Mouse (Mus musculus) neutrophil, adult 5-6 weeks (primary cell): Measurements from ENCODE around the gene Eid3. TPM values are rescaled to one million over a fixed set of nuclear protein-coding genes. Genes with fewer than 3 reads are reported as not detected.

Experiments used
- ATAC-seq: fragments of 151-379, 151-347 bp; 2 replicates; pipeline ENCODE4 v1.8.0; 2017; ENCODE audit warnings: mild to moderate bottlenecking, moderate TSS enrichment; ENCODE audit not compliant: insufficient number of reproducible peaks, poor library complexity, low FRiP score, severe bottlenecking; ENCODE audit errors: extremely low read depth
- total RNA-seq: library from RNA; stranded (forward); fragments of 200-1000 nt; gene quantifications from 2 replicates; pipeline ENCODE4 v1.2.3, GENCODE M21; 2017

Gene Eid3
- 9.2 and 11.4 TPM in 2 replicates for total RNA-seq

DNA sequence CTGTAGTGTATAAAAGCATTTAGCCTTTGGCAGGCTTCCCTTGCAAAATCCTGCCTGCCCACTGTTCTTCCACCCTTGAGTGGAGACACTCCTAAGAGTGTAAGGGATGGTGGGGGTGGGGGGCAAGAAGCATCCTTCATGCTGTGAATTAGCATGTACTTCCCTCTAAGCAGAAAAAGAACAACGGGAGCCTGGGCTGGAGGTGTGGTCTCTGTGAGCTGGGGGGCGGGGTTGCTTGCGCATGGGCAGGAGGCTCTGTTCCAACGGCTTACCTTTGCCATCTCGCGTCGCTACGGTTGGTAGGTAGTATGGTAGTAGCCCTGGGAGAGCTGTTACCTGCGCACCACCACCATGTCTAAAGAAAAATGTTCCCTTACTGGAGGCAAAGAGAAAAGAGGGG, at the start of gene Eid3:
TSS of gene Eid3 (plus strand) at position 271 of the 400 bp plus-strand sequence.
- peak; percentile 76 for ATAC-seq

DNA sequence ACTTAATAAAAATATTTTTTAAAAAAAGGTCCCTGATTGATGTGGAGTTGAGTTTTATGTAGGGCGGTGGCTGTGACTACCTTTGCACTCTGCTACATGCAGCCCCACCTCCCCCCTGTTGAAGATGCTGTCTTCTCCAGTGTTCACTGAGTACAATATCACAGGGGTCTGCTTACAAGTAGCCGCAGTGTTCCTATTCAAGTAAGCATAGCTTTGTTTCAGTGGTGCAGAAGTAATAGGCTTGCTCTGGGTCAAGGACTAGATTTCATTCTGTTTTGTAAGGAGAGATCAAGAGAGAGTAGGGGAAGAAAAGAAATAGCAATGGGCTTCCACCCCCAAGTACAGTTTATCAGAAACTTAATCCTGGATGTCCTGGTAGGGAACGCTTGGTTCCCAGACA, 48.9 kb upstream of the Eid3 start:
- ATAC-seq: no peak

DNA sequence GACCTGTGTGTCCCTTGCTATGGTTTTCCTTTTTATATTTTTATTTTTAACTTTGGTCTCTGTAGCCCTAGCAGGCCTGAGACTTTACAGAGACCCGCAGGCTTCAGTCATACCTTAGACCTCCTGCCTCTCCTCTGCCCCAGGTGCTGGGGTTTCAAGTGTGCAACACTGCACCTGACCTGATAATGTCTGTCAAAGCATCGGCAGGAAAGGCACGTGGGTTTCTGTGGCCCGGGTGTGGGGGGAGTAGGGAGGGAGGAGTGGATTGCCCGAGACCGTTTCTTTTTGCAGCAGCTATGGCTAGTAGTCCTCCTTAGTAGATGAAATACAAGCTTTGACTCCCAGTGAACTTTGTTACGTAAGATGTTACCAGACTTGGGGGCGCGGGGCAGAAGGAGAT, 48.5 kb upstream of the Eid3 start:
- ATAC-seq: no peak

DNA sequence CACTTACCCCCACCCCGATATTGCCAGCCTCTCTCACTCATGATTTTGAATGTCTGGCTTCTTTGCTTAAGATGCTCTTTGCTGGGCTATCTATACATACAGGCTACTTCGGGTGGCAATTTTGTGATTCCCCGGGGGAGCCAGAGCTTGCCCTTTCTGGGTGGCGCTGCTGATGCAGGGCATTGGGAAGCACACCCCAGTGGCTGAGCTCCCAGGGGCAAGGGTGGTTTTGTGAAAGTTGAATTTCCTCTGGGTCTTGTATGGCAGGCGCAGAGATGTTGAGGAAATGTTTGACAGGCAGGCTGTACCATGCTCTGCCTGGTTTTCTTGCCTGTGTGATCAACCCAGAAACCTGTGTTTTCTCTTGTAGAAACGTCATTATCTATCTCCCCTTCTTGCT, 47.8 kb upstream of the Eid3 start:
- no peak for ATAC-seq

DNA sequence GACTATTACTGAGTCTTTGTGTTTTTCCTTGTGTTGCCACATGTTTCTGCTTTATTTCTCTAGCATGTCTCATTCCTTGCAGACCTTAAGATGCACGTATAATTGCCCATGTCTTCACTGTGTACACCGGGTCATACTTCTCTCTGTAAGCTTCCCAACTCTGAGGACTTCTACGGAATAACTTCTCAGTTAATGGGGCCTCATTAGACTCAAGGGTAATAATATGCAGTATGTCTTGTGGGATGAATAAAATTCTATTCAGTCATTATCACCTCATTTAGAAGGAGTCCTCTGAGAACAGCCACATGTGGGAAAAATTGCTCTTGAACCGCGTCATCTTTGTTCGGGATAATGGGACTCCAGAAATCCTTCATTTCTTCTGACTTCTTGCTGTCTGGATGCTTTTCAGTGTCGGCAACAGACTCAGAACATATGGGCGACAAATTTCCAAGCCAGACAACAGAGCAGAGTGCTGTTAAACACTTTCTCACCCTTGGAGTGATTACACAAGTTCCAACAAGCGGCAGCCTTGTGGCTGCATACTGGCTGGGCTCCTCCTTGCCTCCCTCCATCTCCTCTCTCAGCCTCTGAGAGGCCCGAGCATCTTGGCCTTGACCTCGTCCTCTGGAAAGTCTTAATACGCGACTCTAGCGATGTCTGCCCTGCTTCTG, 43.2 kb upstream of the Eid3 start:
- no peak for ATAC-seq

DNA sequence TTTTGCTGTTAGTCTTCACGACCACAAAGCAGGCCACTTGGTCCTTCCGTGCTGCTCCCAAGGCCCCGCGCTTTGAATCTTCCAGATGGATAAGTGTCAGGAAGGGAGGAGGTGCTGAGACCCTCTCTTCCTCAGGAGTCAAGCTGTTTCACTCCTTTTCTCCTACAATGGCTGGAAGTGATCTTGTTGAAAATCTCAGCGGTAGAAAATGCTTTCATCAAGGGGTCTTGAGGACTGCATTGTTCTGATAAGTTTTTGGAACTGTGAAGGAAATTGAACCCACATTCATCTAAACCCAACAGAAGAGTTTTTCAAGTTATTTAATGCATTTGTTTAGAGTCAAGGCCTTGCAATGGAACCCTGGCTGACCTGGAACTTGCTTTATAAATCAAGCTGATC, 42.6 kb upstream of the Eid3 start:
- ATAC-seq: no peak

DNA sequence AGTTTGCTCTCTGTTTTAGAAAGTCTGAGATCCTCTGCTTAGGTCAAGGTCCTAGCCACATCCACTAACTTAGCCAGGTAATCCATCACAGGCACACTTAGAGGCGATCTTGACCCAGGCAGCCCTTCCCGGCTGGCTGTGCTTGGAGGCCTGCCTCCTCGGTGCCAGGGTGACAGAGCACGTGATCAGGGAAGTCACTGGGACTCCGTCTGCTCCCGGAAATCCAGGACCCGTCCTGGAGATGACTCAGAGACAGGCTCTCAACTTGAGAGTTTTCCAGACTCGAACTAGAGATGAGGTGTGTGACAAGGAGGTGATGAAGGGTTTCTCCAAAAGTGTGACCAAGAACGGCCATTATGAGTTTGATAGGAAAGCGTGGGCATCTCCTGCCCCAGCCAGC, 41.9 kb upstream of the Eid3 start:
- no peak for ATAC-seq

DNA sequence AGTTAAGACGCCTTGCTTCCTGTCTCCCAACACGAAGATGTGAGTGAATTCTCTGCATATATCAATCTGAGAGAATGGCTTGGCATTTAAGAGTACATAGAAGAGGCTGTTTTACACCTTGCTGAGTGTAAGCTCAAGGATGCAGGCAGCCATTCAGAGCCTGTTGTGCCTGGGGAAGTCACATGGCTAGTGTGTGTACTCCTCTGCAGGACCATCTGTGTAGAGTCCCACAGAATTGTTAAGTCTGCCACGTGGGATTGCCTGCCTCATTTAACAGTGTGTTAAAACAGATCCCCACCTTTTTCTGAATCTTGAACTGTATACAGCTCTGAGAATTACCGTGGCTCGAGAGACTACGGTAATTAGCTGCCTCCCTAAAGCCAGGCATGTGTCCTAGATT, 39.9 kb upstream of the Eid3 start:
- ATAC-seq: no peak

DNA sequence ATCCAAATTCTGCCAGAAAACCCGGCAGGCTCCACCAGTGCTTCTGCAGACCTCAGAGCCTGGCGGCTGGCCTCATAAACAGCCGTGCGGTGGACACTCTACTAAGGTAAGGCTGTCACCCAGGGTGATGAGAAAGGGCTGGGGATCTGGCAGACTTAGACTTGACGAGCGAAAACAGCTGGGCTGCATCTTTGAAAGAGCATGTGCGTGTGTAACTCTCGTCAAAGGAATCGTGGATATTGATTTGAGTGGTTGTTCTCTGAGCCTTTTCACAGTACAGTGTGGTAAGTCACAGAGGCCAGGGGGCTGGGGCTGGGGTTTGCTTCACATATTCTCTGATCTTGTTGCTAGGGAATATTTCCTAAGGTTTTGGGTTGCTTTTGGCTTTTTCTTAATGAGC, 32.5 kb upstream of the Eid3 start, which contains the start of gene Txnrd1:
TSS of gene Txnrd1 (plus strand) at position 26 of the 400 bp plus-strand sequence.
- ATAC-seq: no peak

DNA sequence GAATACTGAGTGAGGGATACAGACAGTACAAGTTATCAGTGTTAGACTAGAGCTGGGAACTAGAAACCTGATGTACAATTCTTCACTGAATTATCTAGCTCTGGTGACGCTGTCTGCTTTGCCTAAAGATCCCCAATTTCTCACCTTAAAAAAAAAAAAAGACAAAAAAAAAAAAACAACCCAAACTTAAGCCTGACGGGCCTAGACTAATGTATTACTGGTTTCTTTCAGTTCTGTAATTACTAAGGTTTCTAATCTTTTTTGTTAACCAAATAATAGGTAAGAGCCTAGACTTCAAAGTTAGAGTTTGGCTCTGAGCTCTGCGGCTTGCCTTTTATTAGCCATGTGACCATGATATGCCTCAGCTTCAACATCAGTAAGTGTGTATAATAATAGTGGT, 30.5 kb upstream of the Eid3 start:
- ATAC-seq: no peak

DNA sequence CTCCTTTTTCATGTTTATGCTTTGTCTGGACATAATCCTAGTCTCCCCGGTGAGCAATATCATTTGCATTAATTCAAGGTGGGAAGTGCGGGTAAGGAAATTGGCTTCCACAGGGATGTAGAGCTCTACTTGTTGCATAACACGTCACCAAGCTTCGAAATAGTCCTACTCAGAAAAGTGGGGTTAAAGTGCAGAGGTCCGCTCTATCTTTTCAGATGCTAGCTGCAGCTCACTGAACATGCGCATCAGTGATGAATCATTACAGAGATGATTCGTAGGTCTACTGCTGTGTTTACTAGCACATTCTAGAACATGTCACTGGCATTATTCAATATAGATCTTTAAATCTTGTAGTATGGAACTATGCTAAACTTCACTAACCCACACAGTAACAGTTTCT, 28.0 kb upstream of the Eid3 start:
- ATAC-seq: no peak

DNA sequence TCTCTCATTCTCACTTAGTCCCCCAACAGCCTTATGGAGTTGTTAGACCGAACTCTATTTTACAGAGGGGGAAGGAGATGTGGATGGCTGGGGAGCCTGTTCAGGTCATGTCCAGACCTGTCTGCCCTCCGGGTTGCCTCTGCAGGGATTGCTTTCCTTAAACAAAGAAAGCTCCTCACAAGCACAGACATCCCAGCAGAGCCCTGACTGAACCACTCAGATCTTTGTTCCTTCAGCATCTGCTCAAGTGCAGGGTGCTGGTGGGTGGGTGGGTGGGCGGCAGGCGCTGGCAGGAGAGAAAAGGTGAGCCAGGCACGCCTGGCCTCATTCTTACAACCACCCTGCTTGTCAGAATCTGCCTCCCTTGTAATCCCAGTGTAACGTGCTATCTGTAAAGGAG, 22.3 kb upstream of the Eid3 start:
- ATAC-seq: no peak

DNA sequence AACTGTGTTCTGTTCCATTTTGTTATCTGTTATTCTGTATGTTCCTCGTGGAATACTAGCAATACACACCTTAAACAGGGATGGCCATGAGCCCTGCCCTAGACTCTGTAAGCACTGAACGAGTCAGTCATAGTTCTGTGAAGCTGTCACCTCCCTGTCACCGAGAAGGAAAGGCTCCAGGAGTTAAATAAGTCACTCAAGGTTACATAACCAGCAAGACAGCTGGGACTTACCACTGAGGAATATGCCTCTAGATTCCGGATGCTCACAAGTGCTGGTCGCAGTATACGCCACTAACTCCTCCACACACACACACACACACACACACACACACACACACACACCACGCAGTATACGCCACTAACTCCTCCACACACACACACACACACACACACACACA, 21.7 kb upstream of the Eid3 start:
- ATAC-seq: no peak

DNA sequence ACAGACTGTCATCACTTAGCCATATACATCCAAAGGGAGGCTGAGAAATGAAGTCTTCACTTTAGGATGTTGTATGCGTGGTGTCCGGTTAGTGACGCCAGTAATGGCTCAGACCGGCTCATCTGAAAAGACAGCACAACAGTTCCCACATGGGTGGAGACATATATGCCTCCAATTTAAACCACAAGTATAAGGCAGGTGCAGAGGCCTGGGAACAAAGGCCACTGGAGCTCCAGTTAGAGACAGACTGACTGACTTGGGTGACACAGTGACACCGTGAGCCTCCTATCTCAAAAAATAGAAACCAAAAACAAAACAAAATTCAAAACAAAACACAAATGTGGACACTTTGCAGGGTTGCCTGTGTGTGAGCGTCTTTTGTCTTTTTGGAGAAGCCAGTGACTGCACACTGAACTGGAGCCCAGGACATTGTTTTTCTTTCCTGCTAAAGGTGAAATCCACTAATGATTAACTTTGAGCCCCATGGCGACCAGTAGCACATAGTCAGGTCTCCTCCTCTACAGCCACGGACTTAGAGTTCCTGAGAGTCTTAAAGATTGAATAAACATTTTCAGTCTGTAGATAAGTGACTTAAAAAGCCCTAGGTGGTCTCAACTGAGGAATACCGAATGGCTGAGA, 18.5 kb upstream of the Eid3 start:
- ATAC-seq: no peak

DNA sequence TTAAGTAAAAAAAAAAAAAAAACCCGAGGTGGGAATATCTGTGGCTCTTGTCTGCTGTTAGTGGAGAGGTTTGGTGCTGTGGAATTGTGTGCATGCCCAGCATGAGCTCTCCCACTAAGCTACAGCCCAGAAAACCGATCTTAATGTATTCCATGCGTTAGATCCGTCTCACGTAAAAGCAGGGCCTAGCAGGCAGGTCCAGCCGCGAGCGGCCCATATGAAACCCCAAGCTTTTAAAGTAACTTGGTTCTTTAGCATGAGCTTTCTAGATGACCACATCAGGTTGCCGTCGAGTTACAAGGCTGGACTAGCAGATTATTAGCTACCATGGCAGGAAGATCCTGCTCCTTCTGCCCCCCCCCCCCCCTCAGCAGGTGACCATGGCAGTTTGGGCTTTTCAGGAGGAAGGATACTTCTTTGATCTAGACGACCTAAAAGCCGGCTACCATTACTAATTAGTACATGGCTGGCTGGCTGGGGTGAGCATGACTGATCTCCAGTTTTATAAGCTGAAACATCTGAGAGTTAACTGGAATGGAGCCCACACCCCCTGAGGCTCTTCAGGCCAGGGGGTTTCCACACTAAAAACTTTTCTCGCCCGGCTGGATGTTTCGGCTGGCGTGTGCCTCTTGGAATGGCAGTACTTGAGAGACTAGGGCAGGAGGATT, 16.6 kb upstream of the Eid3 start:
- ATAC-seq: no peak

DNA sequence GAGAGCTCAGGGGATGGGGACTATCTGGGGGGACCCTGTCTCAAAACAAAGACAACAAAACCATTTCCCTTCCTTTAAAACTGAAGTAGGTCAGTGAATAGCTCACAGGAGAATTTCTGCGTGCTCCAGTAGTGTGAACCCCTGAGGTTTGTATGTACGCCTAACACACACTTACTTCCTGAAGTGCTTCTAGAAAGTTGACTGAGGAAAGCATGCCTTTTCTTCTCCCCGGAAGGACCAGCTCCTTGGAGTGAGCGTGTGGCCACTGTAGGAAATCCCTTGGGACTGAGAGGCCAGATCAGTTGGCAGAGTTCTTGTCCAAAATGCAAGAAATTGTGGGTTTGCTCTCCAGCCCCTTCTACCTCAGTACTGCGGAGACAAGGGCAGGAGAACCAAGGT, 16.1 kb upstream of the Eid3 start:
- no peak for ATAC-seq

DNA sequence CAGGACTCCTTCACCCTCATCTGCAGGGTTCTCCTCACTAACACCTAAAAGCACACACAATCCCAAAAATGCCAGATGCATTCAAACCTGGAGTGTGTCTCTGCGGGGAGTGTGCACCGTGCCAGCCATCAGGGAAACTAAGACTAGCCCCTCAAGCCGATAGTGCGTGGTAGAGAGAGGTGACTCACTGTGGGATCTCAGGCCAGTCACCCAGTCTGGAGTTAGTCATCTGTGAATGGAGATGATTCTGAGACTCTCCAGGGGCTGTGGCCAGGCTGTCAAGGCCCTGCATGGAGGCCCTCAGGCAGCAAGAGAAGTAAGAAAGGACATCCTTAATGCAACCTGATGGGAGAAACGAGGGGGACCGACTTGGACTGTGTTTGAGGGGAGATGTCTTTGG, 14.7 kb upstream of the Eid3 start:
- ATAC-seq: no peak

DNA sequence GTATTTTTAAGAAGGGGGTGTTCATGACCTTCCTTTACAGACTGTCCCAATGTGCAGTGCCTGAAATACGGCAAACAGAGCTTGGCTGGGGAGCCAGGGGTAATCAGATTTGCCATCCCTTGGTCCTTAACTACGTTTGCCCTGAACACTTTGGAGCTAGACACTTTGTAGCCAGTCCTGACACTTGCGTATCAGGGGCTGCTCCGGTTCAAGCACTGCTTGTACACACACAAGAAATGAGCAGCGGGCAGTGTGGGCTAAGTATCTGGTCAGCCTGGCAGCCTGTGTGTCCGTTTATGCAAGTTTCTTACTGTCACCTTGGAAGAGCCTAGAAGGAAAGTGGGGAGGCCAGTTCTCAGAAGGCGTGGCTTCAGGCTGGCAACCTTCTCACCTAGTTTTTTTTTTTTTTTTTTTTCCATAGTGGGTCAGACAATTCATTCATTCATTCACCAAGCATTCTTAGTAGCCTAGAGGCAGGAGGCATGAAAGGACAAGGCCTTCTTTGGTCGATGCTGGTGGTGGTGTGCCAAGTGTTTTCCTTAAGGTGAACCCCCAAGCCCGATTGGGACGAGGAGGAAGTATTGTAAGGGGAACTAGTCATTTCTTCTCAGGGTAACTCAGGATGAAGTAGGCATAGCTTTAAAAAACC, 8.3 kb upstream of the Eid3 start:
- no peak for ATAC-seq

DNA sequence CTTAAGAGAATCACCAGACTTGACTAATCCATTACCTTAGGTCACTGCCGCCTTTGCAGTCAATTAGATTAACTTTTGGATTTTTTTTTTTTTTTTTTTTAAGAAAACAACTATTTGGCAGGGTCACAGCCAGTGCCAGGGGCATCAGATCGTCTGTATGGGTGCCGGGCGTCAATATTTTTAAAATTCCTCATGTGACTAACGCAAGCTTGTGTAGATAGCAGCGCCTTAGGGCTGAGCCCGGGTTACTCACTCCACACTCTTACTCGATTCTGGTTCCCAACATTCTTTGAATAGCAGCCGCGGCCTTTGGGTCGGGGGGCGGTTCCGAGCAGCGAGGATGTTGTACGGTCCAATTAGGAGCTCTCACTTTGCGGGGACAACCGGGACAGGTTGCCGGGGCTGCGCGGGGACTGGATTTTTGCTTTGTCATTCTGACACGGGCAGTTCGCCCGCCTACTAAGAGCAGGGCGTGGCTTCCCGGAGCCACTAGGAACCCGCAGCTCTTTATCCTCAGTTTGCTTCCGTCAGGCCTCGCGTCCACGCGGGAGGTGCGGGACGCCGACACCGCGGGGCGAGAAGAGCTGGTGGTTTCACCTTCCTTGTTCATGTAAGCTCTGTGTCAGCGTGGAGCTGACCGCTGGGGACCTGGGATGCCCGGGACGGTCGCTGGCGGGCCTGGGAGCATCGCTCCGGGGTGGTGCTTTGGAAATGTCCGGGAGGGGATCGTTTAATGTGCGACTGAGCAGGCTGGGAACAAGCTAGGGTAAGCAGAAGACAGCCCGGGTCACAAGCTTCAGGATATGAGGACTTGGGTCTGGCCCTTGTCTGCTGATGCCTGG, 7.5 kb upstream of the Eid3 start:
- ATAC-seq: peak; percentile 82
